8 mouse cellular contexts compared by ENCODE assay signal in genomic region chr5:109690537-109691201, GRCm38 (mm10). TPM values are rescaled to one million over a fixed set of nuclear protein-coding genes. Genes with fewer than 3 reads are reported as not detected.
DNase-seq lines count a peak whose midpoint lies in the region; ATAC-seq and TF ChIP-seq lines count a peak whose summit lies in the region.
"Not testable (repeated sequence)": the region's sequence is repeated elsewhere in the genome, so short reads cannot be mapped to it uniquely, and the experiment has no call there.

Gene 5430403G16Rik, minus strand, starts transcription at chr5:109691041.

- peak; percentile 99 for ATAC-seq in common myeloid progenitor, adult 5-6 weeks (replicated peaks; ENCODE audit: low read depth, poor library complexity, severe bottlenecking)
- peak; percentile 99 for ATAC-seq in hindbrain, postnatal 0 days
- ATAC-seq in megakaryocyte, adult 5-6 weeks (ENCODE audit: poor library complexity, severe bottlenecking) = peak; percentile 97

- H3K9me3 ChIP-seq in hindbrain, postnatal 0 days (ENCODE audit: low read length) = not testable (repeated sequence)

- peak within 1 kb of the TSS; percentile 70 for H3K27ac ChIP-seq in gastrocnemius, adult 2 months
- peak within 1 kb of the TSS; percentile 45 for H3K27ac ChIP-seq in hindbrain, postnatal 0 days
- H3K27ac ChIP-seq in left cerebral cortex, adult 2 months = not testable (repeated sequence)

- intact Hi-C loops in gastrocnemius, adult 2 months (cut with DNase I) = not testable (repeated sequence)
- intact Hi-C loops in left cerebral cortex, adult 2 months (cut with DNase I) = loop anchor here (5.0 kb wide), 3 partner anchors 62 to 177 kb away; partner anchors contain the start of genes 4930522L14Rik and Crlf2

- H3K4me3 ChIP-seq in gastrocnemius, adult 2 months = peak within 1 kb of the TSS; percentile 75
- H3K4me3 ChIP-seq in hindbrain, postnatal 0 days (ENCODE audit: low read length) = peak within 1 kb of the TSS; percentile 42
- H3K4me3 ChIP-seq in left cerebral cortex, adult 2 months = peak within 1 kb of the TSS; percentile 61

- H3K4me2 ChIP-seq in hindbrain, postnatal 0 days (ENCODE audit: low read depth, low read length) = peak within 1 kb of the TSS; percentile 57

- under 1% methylated on average over 26 of the region's 26 CpGs for WGBS in hindbrain, postnatal 0 days

- DNase-seq in WW6 (ENCODE audit: low read depth, low spot score) = peak; percentile 71
- DNase-seq in gastrocnemius, adult 2 months = peak; percentile 70
- DNase-seq in hindbrain, postnatal 0 days (ENCODE audit: low spot score) = peak; percentile 89
- peak; percentile 60 to 73 for DNase-seq in left cerebral cortex, adult 2 months (ENCODE audit: extremely low spot score in 1 of 2, low spot score in 2 of 2)
- peak; percentile 75 to 77 for DNase-seq in right cerebral cortex, adult 2 months (ENCODE audit: low spot score in 2 of 2)
- peak; percentile 78 for DNase-seq in urinary bladder, postnatal 14 days (ENCODE audit: low spot score)

- not testable (repeated sequence) for TF ChIP-seq CTCF in gastrocnemius, adult 2 months (IDR thresholded peaks at IDR 0.05); hindbrain, postnatal 0 days (IDR thresholded peaks at IDR 0.05; ENCODE audit: low read depth); left cerebral cortex, adult 2 months (IDR thresholded peaks at IDR 0.05)

- H3K9ac ChIP-seq in hindbrain, postnatal 0 days (replicated peaks; ENCODE audit: low read length) = peak within 1 kb of the TSS; percentile 4; the same call in 1 of the 2 replicates

- H3K4me1 ChIP-seq in hindbrain, postnatal 0 days (ENCODE audit: insufficient read depth, low read length) = not testable (repeated sequence)

- not testable (repeated sequence) for H3K27me3 ChIP-seq in hindbrain, postnatal 0 days (ENCODE audit: insufficient read depth, low read length)

- not testable (repeated sequence) for H3K36me3 ChIP-seq in hindbrain, postnatal 0 days (ENCODE audit: insufficient read depth, low read length)

RNA-seq across cellular contexts. Expression of gene 5430403G16Rik, which starts in this region (rescaled TPM):
- total RNA-seq in common myeloid progenitor, adult 5-6 weeks (2017) = 1.9 and 2.8 TPM in 2 replicates
- total RNA-seq in gastrocnemius, adult 2 months (2021) = under 1 TPM; 0.14 to 0.38 TPM
- total RNA-seq in hindbrain, postnatal 0 days (2014; rRNA removed) = 0.43 and 0.68 TPM in 2 replicates
- 0.90 and 1.0 TPM in 2 replicates for polyA plus RNA-seq in hindbrain, postnatal 0 days (2015; fragmentation: Nextera tagmentation; extraction: Ambion mirVana)
- 1 to 10 TPM; 1.9 to 2.1 TPM for total RNA-seq in left cerebral cortex, adult 2 months (2021)
- total RNA-seq in megakaryocyte, adult 5-6 weeks (2015) = 1.9 and 2.2 TPM in 2 replicates
- 0.88 and 0.94 TPM in 2 replicates for total RNA-seq in megakaryocyte, adult 5-6 weeks (2017)

Comparison
In these comparisons a context has a peak if more than half of its experiments do, and no peak if none do; other contexts are left out.
1. Peak in DNase-seq, H3K4me3 ChIP-seq and H3K27ac ChIP-seq in gastrocnemius, adult 2 months; RNA of the gene not detected or under 1 TPM.